Mouse (Mus musculus): ENCODE results near the gene Lbhd2. TPM values are rescaled to one million over a fixed set of nuclear protein-coding genes. Genes with fewer than 3 reads are reported as not detected.

Lbhd2 gene
- polyA plus RNA-seq, 1 experiment from 2014 or later: not detected

- WGBS: 81% methylated on average over 4 of the region's 4 CpGs
- H3K4me3 ChIP-seq (ENCODE audit: low read depth, low read length): no peak overlapping the region
- H3K27ac ChIP-seq (ENCODE audit: low read depth, low read length): no peak overlapping the region
- H3K27me3 ChIP-seq (ENCODE audit: control insufficient read depth, insufficient read depth, low read length): no peaks in the 10 kb centered on the region
- no peaks in the 10 kb centered on the region for H3K36me3 ChIP-seq (ENCODE audit: control insufficient read depth, insufficient read depth, low read length)
- ATAC-seq (ENCODE audit: insufficient read depth, low FRiP score, low TSS enrichment) (no peak), DNase-seq (ENCODE audit: low spot score) (no peak)
- H3K9me3 ChIP-seq (ENCODE audit: control insufficient read depth, low read length): no peaks in the 10 kb centered on the region
- H3K9ac ChIP-seq (ENCODE audit: low read length): no peak overlapping the region
- H3K4me2 ChIP-seq (ENCODE audit: low read depth): no peak overlapping the region
- no peaks in the 10 kb centered on the region for H3K4me1 ChIP-seq (ENCODE audit: control insufficient read depth, insufficient read depth, low read length)
Observed at GRCm38 (mm10) chr12:111387146-111387545, 19.5 kb upstream of the Lbhd2 start.

DNA sequence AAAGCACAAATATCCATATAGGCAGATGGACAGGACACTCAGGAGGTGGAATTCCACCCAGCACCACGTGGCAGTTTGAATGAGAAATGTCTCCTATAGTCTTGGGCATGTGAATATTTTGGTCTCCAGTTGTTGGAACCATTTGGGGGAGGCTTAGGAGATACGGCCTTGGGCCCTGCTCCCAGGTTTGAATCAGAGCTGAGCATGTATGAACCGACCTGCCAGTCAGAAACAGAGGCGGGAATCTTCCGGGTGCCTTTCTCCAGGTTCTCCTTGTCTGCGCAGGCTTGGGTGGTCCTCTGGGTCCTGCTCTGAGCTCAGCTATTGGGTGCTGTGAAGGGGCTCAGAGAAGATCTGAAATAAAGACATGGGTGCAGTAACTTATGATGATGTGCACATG is 12.6 kb upstream of the Lbhd2 start:
- Histone ChIP-seq H3K4me3 (ENCODE audit: low read depth, low read length) (no peak overlapping the region), H3K27ac (ENCODE audit: low read depth, low read length) (no peak overlapping the region), H3K4me1 (ENCODE audit: control insufficient read depth, insufficient read depth, low read length) (no peaks in the 10 kb centered on the region), H3K27me3 (ENCODE audit: control insufficient read depth, insufficient read depth, low read length) (no peaks in the 10 kb centered on the region), H3K4me2 (ENCODE audit: low read depth) (no peak overlapping the region), H3K9me3 (ENCODE audit: control insufficient read depth, low read length) (no peaks in the 10 kb centered on the region), H3K36me3 (ENCODE audit: control insufficient read depth, insufficient read depth, low read length) (no peaks in the 10 kb centered on the region), H3K9ac (ENCODE audit: low read length) (no peak overlapping the region)
- 85% methylated on average over 6 of the region's 6 CpGs for WGBS
- no peak for ATAC-seq (ENCODE audit: insufficient read depth, low FRiP score, low TSS enrichment)
- DNase-seq (ENCODE audit: low spot score): no peak

- Histone ChIP-seq H3K4me1 (ENCODE audit: control insufficient read depth, insufficient read depth, low read length) (no peaks in the 10 kb centered on the region), H3K4me3 (ENCODE audit: low read depth, low read length) (no peak overlapping the region), H3K9me3 (ENCODE audit: control insufficient read depth, low read length) (no peaks in the 10 kb centered on the region), H3K9ac (ENCODE audit: low read length) (no peak overlapping the region), H3K4me2 (ENCODE audit: low read depth) (no peak overlapping the region), H3K36me3 (ENCODE audit: control insufficient read depth, insufficient read depth, low read length) (no peaks in the 10 kb centered on the region), H3K27me3 (ENCODE audit: control insufficient read depth, insufficient read depth, low read length) (no peaks in the 10 kb centered on the region), H3K27ac (ENCODE audit: low read depth, low read length) (no peak overlapping the region)
- DNase-seq (ENCODE audit: low spot score) (no peak), ATAC-seq (ENCODE audit: insufficient read depth, low FRiP score, low TSS enrichment) (no peak)
- 74% methylated on average over 5 of the region's 5 CpGs for WGBS
Observed at GRCm38 (mm10) chr12:111396997-111397396, 9.6 kb upstream of the Lbhd2 start.

DNA sequence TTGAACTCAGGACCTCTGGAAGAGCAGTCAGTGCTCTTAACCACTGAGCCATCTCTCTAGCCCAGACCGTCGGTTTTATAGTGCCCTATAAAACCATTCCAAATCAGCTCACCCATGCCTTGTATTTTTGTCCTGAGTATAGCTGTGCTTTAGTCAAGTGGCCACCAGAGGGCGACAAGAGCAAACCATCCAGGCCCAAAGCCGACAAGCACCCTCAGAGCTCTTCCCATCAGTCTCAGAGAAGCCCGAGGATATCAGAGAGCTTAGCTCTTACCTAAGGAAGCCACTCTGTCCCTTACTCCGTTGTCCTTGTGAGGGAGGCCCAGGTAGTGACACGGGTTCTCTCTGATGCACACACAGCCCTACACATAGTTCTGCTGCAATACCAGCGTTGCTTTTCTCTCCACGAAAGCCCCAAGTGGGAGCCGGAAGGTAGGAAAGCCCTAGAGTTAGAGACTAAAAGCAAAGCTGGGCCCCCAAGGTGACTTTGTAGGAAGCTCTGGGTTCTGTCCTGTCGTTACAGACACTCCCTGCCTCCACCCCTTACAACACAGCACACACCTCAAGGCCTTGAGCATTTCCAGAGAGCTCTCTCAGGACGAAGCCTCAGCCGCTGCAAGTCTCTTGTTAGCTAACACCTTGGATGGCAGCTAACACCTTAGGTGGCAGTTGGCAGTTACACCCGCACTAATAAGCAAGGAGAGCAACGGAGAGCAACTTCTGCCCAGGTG is 5.0 kb upstream of the Lbhd2 start:
- Histone ChIP-seq H3K4me2 (ENCODE audit: low read depth) (no peak overlapping the region), H3K36me3 (ENCODE audit: control insufficient read depth, insufficient read depth, low read length) (no peaks in the 10 kb centered on the region), H3K4me3 (ENCODE audit: low read depth, low read length) (no peak overlapping the region), H3K9ac (ENCODE audit: low read length) (no peak overlapping the region), H3K27me3 (ENCODE audit: control insufficient read depth, insufficient read depth, low read length) (peaks cover 8% of the 10 kb centered on the region), H3K4me1 (ENCODE audit: control insufficient read depth, insufficient read depth, low read length) (no peaks in the 10 kb centered on the region), H3K27ac (ENCODE audit: low read depth, low read length) (no peak overlapping the region), H3K9me3 (ENCODE audit: control insufficient read depth, low read length) (no peaks in the 10 kb centered on the region)
- ATAC-seq (ENCODE audit: insufficient read depth, low FRiP score, low TSS enrichment) (no peak), DNase-seq (ENCODE audit: low spot score) (peak; percentile 84)
- 18% methylated on average over 15 of the region's 15 CpGs for WGBS

- DNase-seq (ENCODE audit: low spot score) (no peak), ATAC-seq (ENCODE audit: insufficient read depth, low FRiP score, low TSS enrichment) (no peak)
- Histone ChIP-seq H3K9ac (ENCODE audit: low read length) (no peak overlapping the region), H3K4me2 (ENCODE audit: low read depth) (no peak overlapping the region), H3K36me3 (ENCODE audit: control insufficient read depth, insufficient read depth, low read length) (no peaks in the 10 kb centered on the region), H3K4me1 (ENCODE audit: control insufficient read depth, insufficient read depth, low read length) (peaks cover 4% of the 10 kb centered on the region; the same call in 1 of the 2 replicates), H3K9me3 (ENCODE audit: control insufficient read depth, low read length) (no peaks in the 10 kb centered on the region), H3K27ac (ENCODE audit: low read depth, low read length) (no peak overlapping the region), H3K4me3 (ENCODE audit: low read depth, low read length) (no peak overlapping the region), H3K27me3 (ENCODE audit: control insufficient read depth, insufficient read depth, low read length) (peaks cover 25% of the 10 kb centered on the region)
- WGBS: 42% methylated on average over 10 of the region's 10 CpGs
Observed at GRCm38 (mm10) chr12:111404880-111405279, 1.7 kb upstream of the Lbhd2 start.

- H3K36me3 ChIP-seq (ENCODE audit: control insufficient read depth, insufficient read depth, low read length): no peaks in the 10 kb centered on the region
- H3K27ac ChIP-seq (ENCODE audit: low read depth, low read length): no peak overlapping the region
- H3K4me3 ChIP-seq (ENCODE audit: low read depth, low read length): no peak overlapping the region
- peaks cover 25% of the 10 kb centered on the region for H3K27me3 ChIP-seq (ENCODE audit: control insufficient read depth, insufficient read depth, low read length)
- no peak overlapping the region for H3K4me2 ChIP-seq (ENCODE audit: low read depth)
- peaks cover 6% of the 10 kb centered on the region for H3K4me1 ChIP-seq (ENCODE audit: control insufficient read depth, insufficient read depth, low read length)
- WGBS: 21% methylated on average over 5 of the region's 5 CpGs
- DNase-seq (ENCODE audit: low spot score) (no peak), ATAC-seq (ENCODE audit: insufficient read depth, low FRiP score, low TSS enrichment) (no peak)
- H3K9me3 ChIP-seq (ENCODE audit: control insufficient read depth, low read length): no peaks in the 10 kb centered on the region
- H3K9ac ChIP-seq (ENCODE audit: low read length): no peak overlapping the region
Observed at GRCm38 (mm10) chr12:111409583-111409982, 3.0 kb downstream of the Lbhd2 start.

DNA sequence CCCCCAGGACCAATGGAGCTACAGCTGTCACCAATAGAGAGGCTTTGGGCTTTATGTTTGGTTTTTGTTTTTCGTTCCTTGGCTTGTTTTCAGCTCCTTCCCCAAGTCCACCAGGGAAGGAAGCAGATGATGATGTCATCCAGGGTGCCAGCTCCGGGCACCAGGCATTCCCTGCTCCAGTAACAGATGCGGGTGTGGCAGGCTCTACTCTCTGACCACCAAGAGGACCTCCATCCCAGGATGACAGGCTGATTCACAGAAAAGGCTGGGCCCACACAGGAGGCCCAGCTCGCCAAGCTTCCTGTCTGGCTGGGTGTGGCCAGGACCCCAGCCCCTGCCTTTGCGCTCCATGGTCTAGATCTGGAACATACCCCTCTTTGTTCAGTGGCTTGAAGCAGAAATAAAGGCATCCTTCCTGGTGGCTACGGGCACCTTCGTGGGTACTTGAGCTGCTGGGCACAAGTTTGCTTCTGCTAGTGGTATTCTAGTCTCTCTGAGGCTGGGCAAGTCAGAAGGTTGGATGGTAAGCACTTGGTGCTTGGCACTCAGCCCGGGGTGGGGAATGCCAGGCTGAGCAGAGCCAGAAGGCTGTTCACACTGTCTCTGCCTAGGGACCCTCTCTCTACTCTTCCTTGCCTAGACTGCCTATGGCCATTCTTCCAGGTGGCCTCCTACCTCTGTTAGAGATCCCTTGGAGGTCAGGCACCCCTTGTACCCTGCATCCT is 5.2 kb downstream of the Lbhd2 start:
- WGBS: 86% methylated on average over 8 of the region's 8 CpGs

GRCm38 (mm10) chr12:111412581-111413284 is 6.1 kb downstream of the Lbhd2 start:
- H3K4me1 ChIP-seq (ENCODE audit: control insufficient read depth, insufficient read depth, low read length): peaks cover 9% of the 10 kb centered on the region
- no peak overlapping the region for H3K27ac ChIP-seq (ENCODE audit: low read depth, low read length)
- DNase-seq (ENCODE audit: low spot score) (no peak), ATAC-seq (ENCODE audit: insufficient read depth, low FRiP score, low TSS enrichment) (no peak)
- H3K36me3 ChIP-seq (ENCODE audit: control insufficient read depth, insufficient read depth, low read length): no peaks in the 10 kb centered on the region
- peaks cover 7% of the 10 kb centered on the region for H3K27me3 ChIP-seq (ENCODE audit: control insufficient read depth, insufficient read depth, low read length)
- H3K9ac ChIP-seq (ENCODE audit: low read length): no peak overlapping the region
- WGBS: 15% methylated on average over 12 of the region's 12 CpGs
- no peak overlapping the region; the same call in 1 of the 2 replicates for H3K4me3 ChIP-seq (ENCODE audit: low read depth, low read length)
- peak overlapping the region; percentile 33 for H3K4me2 ChIP-seq (ENCODE audit: low read depth)
- no peaks in the 10 kb centered on the region for H3K9me3 ChIP-seq (ENCODE audit: control insufficient read depth, low read length)

More for the DNA sequence above, 5.2 kb downstream of the Lbhd2 start:
- Histone ChIP-seq H3K36me3 (ENCODE audit: control insufficient read depth, insufficient read depth, low read length) (no peaks in the 10 kb centered on the region), H3K4me2 (ENCODE audit: low read depth) (no peak overlapping the region), H3K9me3 (ENCODE audit: control insufficient read depth, low read length) (no peaks in the 10 kb centered on the region), H3K4me1 (ENCODE audit: control insufficient read depth, insufficient read depth, low read length) (peaks cover 6% of the 10 kb centered on the region), H3K27me3 (ENCODE audit: control insufficient read depth, insufficient read depth, low read length) (peaks cover 16% of the 10 kb centered on the region), H3K27ac (ENCODE audit: low read depth, low read length) (no peak overlapping the region), H3K4me3 (ENCODE audit: low read depth, low read length) (no peak overlapping the region), H3K9ac (ENCODE audit: low read length) (no peak overlapping the region)
- DNase-seq (ENCODE audit: low spot score) (no peak), ATAC-seq (ENCODE audit: insufficient read depth, low FRiP score, low TSS enrichment) (no peak)

Measured in neural tube, embryonic 11.5 days (tissue).